Mouse (Mus musculus): ENCODE measurements around the gene Shisa8.

The Shisa8 gene

GRCm38 (mm10) chr15:82223251-82223650, 10.6 kb upstream of the Shisa8 start:
- DNase-seq (ENCODE audit: low spot score in 2 of 2), result no peak

GRCm38 (mm10) chr15:82221104-82221860, 8.7 kb upstream of the Shisa8 start:
- DNase-seq (ENCODE audit: low spot score in 2 of 2), result no peak

GRCm38 (mm10) chr15:82220003-82220675, 7.5 kb upstream of the Shisa8 start:
- DNase-seq (ENCODE audit: low spot score in 2 of 2), result no peak

GRCm38 (mm10) chr15:82218778-82219666, 6.4 kb upstream of the Shisa8 start:
- DNase-seq (ENCODE audit: low spot score in 2 of 2), result no peak

GRCm38 (mm10) chr15:82217980-82218379, 5.4 kb upstream of the Shisa8 start:
- DNase-seq (ENCODE audit: low spot score in 2 of 2), result no peak

GRCm38 (mm10) chr15:82217039-82217438, 4.4 kb upstream of the Shisa8 start:
- peak in 1 of 2 experiments; percentile 30 for DNase-seq (ENCODE audit: low spot score in 2 of 2)

GRCm38 (mm10) chr15:82216142-82216827, 3.7 kb upstream of the Shisa8 start:
- no peak for DNase-seq (ENCODE audit: low spot score in 2 of 2)

- DNase-seq (ENCODE audit: low spot score in 2 of 2), result no peak
Observed at GRCm38 (mm10) chr15:82215332-82216046, 2.9 kb upstream of the Shisa8 start.

- DNase-seq (ENCODE audit: low spot score in 2 of 2), result no peak
Observed at GRCm38 (mm10) chr15:82213222-82213621, 607 bp upstream of the Shisa8 start.

- no peak for DNase-seq (ENCODE audit: low spot score in 2 of 2)
Observed at GRCm38 (mm10) chr15:82211911-82212751, 484 bp downstream of the Shisa8 start.

- DNase-seq (ENCODE audit: low spot score in 2 of 2), result no peak
Observed at GRCm38 (mm10) chr15:82211281-82211680, 1.3 kb downstream of the Shisa8 start.

GRCm38 (mm10) chr15:82210801-82211200, 1.8 kb downstream of the Shisa8 start:
- DNase-seq (ENCODE audit: low spot score in 2 of 2), result no peak

- DNase-seq (ENCODE audit: low spot score in 2 of 2), result no peak
Observed at GRCm38 (mm10) chr15:82209295-82210050, 3.1 kb downstream of the Shisa8 start.

- DNase-seq (ENCODE audit: low spot score in 2 of 2), result no peak
Observed at GRCm38 (mm10) chr15:82208307-82208706, 4.3 kb downstream of the Shisa8 start.

GRCm38 (mm10) chr15:82207504-82208219, 5.0 kb downstream of the Shisa8 start:
- DNase-seq (ENCODE audit: low spot score in 2 of 2), result no peak

- no peak for DNase-seq (ENCODE audit: low spot score in 2 of 2)
Observed at GRCm38 (mm10) chr15:82207105-82207459, 5.5 kb downstream of the Shisa8 start.

- peak in 1 of 2 experiments; percentile 43 for DNase-seq (ENCODE audit: low spot score in 2 of 2)
Observed at GRCm38 (mm10) chr15:82206365-82207104, 6.1 kb downstream of the Shisa8 start.
